Mouse (Mus musculus) bone marrow macrophage, adult 2 months (primary cell): ENCODE data around the gene Prpf4b. TPM values are rescaled to one million over a fixed set of nuclear protein-coding genes. Genes with fewer than 3 reads are reported as not detected.
"Not testable (repeated sequence)": the region's sequence is repeated elsewhere in the genome, so short reads cannot be mapped to it uniquely, and the experiment has no call there.

Experiments used
- H3K27ac ChIP-seq: 2 replicates; pipeline ENCODE4 v1.5.1; 2012; ENCODE audit warnings: low read depth, low read length; ENCODE audit not compliant: insufficient read depth
- H3K4me1 ChIP-seq: 2 replicates; pipeline ENCODE4 v1.6.1; 2012; ENCODE audit warnings: low read length; ENCODE audit not compliant: control insufficient read depth, insufficient read depth
- H3K4me3 ChIP-seq: 2 replicates; pipeline ENCODE4 v1.5.1; 2012; ENCODE audit warnings: mild to moderate bottlenecking, low read length, moderate library complexity; ENCODE audit not compliant: insufficient read depth
- CTCF ChIP-seq: IDR thresholded peaks from 2 replicates; pipeline ENCODE4 v1.5.1; 2012; ENCODE audit warnings: low read depth, mild to moderate bottlenecking, low read length, moderate library complexity
- POLR2A ChIP-seq: IDR thresholded peaks from 2 replicates; pipeline ENCODE4 v1.6.1; 2012; ENCODE audit warnings: mild to moderate bottlenecking, low read depth, low read length, borderline replicate concordance
- polyA plus RNA-seq: library from polyadenylated mRNA; stranded (reverse); fragments of >200 nt; gene quantifications from 2 replicates; pipeline ENCODE4 v1.2.4, GENCODE M21; 2012; ENCODE audit not compliant: missing spikeins, insufficient read depth, insufficient read length

Prpf4b gene
- polyA plus RNA-seq, result 72.9 and 79.3 TPM in 2 replicates

- Histone ChIP-seq H3K4me1 (peaks cover 12% of the 10 kb centered on the region), H3K4me3 (peak within 1 kb of the TSS; percentile 86), H3K27ac (peak within 1 kb of the TSS; percentile 93)
- TF ChIP-seq POLR2A (no peak), CTCF (no peak)
These were observed at the start of gene Prpf4b for GRCm38 (mm10) chr13:34875166-34875710. TSS of gene Prpf4b (plus strand) at chr13:34875302.

GRCm38 (mm10) chr13:34826760-34827690, 48.1 kb upstream of the Prpf4b start:
- Histone ChIP-seq H3K27ac (no peak overlapping the region), H3K4me1 (no peaks in the 10 kb centered on the region), H3K4me3 (no peak overlapping the region)
- TF ChIP-seq POLR2A, result no peak
- no peak for TF ChIP-seq CTCF

GRCm38 (mm10) chr13:34827988-34828882, 46.9 kb upstream of the Prpf4b start:
- no peak for TF ChIP-seq POLR2A
- TF ChIP-seq CTCF, result no peak
- Histone ChIP-seq H3K4me3 (no peak overlapping the region), H3K4me1 (no peaks in the 10 kb centered on the region), H3K27ac (no peak overlapping the region)

GRCm38 (mm10) chr13:34842851-34843250, 32.3 kb upstream of the Prpf4b start:
- no peak overlapping the region for H3K27ac ChIP-seq
- H3K4me3 ChIP-seq, result no peak overlapping the region
- no peaks in the 10 kb centered on the region for H3K4me1 ChIP-seq
- no peak for TF ChIP-seq POLR2A

- no peak overlapping the region for H3K27ac ChIP-seq
- TF ChIP-seq POLR2A, result no peak
- no peak for TF ChIP-seq CTCF
These were observed 24.3 kb upstream of the Prpf4b start for GRCm38 (mm10) chr13:34850759-34851158.

GRCm38 (mm10) chr13:34851191-34851784, 23.8 kb upstream of the Prpf4b start:
- TF ChIP-seq POLR2A, result no peak
- TF ChIP-seq CTCF, result no peak

More at GRCm38 (mm10) chr13:34850759-34851158, 24.3 kb upstream of the Prpf4b start:
- Histone ChIP-seq H3K4me3 (no peak overlapping the region), H3K4me1 (no peaks in the 10 kb centered on the region)

GRCm38 (mm10) chr13:34857526-34857925, 17.6 kb upstream of the Prpf4b start:
- H3K4me3 ChIP-seq, result no peak overlapping the region
- H3K27ac ChIP-seq, result no peak overlapping the region
- TF ChIP-seq POLR2A, result no peak
- no peak for TF ChIP-seq CTCF
- H3K4me1 ChIP-seq, result no peaks in the 10 kb centered on the region

More at GRCm38 (mm10) chr13:34851191-34851784, 23.8 kb upstream of the Prpf4b start:
- Histone ChIP-seq H3K4me1 (no peaks in the 10 kb centered on the region), H3K4me3 (no peak overlapping the region), H3K27ac (no peak overlapping the region)

GRCm38 (mm10) chr13:34859406-34859805, 15.7 kb upstream of the Prpf4b start:
- no peak overlapping the region for H3K27ac ChIP-seq
- no peaks in the 10 kb centered on the region for H3K4me1 ChIP-seq
- no peak overlapping the region for H3K4me3 ChIP-seq
- TF ChIP-seq POLR2A (no peak), CTCF (no peak)

GRCm38 (mm10) chr13:34861166-34861565, 13.9 kb upstream of the Prpf4b start:
- H3K4me1 ChIP-seq, H3K4me3 ChIP-seq, H3K27ac ChIP-seq: not testable (repeated sequence)
